In the genomic region with DNA sequence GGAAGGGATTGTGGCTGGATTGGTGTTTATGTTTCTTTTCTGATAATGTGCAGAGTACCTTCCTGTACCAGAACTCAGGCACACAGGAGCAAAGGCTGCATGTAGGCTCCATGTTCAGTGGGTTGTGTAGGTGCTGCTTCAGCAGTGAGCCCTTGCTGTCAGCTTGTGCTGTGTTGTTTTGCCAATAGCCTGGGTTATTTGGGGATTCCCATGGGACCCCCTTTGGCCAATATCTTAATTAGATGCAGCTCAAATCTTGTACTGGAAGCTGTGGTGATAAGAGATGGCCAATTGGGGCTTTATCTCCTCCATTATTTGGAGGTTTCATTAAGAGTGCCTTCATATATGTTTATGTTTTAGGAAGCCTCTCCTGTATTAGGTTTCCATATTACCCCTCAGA, we compare ENCODE assay signal across 19 mouse cellular contexts. TPM values are rescaled to one million over a fixed set of nuclear protein-coding genes. Genes with fewer than 3 reads are reported as not detected.
"Had no signal": no experiment of that assay in that cellular context is flagged by ENCODE, and none has a peak within 500 bp of the region (broad histone marks: within the 10 kb centered on the region; RNA-seq: fewer than 3 reads in every experiment).

No protein-coding gene starts in this region.

- H3K9me3 ChIP-seq: neural tube, embryonic 12.5 days; neural tube, embryonic 13.5 days; neural tube, embryonic 15.5 days; stomach, embryonic 15.5 days had no signal

- H3K27me3 ChIP-seq: neural tube, embryonic 12.5 days; neural tube, embryonic 13.5 days; neural tube, embryonic 15.5 days; stomach, embryonic 15.5 days had no signal

- H3K4me3 ChIP-seq: neural tube, embryonic 12.5 days; neural tube, embryonic 13.5 days; neural tube, embryonic 15.5 days; stomach, embryonic 15.5 days had no signal

- H3K27ac ChIP-seq: neural tube, embryonic 12.5 days; neural tube, embryonic 13.5 days; neural tube, embryonic 15.5 days; stomach, embryonic 15.5 days; stomach, postnatal 0 days had no signal

- DNase-seq: retina, postnatal 1 day; right cerebral cortex, adult 18-20 months; right cerebral cortex, postnatal 14 days; right cerebral cortex, postnatal 25 days; right cerebral cortex, postnatal 4 days; spleen, adult 18-20 months; thymus, adult 18-20 months; thymus, adult 2 months; thymus, postnatal 14 days; thymus, postnatal 25 days; thymus, postnatal 36 days; thymus, postnatal 4 days had no signal

- H3K4me2 ChIP-seq: neural tube, embryonic 12.5 days; neural tube, embryonic 13.5 days; neural tube, embryonic 15.5 days; stomach, embryonic 15.5 days had no signal

- H3K36me3 ChIP-seq: stomach, embryonic 15.5 days had no signal

- H3K9ac ChIP-seq: neural tube, embryonic 12.5 days; neural tube, embryonic 13.5 days; neural tube, embryonic 15.5 days; stomach, embryonic 15.5 days had no signal

- H3K4me1 ChIP-seq: neural tube, embryonic 12.5 days; neural tube, embryonic 13.5 days; neural tube, embryonic 15.5 days; stomach, embryonic 15.5 days had no signal

RNA-seq across cellular contexts. Expression of gene Clca2, which starts 43.7 kb away (rescaled TPM):
- total RNA-seq: neutrophil, adult 5-6 weeks had no signal
- polyA plus RNA-seq: neural tube, embryonic 14.5 days; neural tube, embryonic 15.5 days had no signal
